Mouse (Mus musculus): Measurements from ENCODE around the gene Slc38a6. TPM values are rescaled to one million over a fixed set of nuclear protein-coding genes. Genes with fewer than 3 reads are reported as not detected.

Slc38a6 gene
- total and polyA plus RNA-seq, 3 experiments = 7.0 to 15.4 (median 10.2) TPM

GRCm38 (mm10) chr12:73383861-73384260 is 97.3 kb downstream of the Slc38a6 start:
- Histone ChIP-seq H3K36me3 (replicated peaks in 1 of 2; ENCODE audit: control insufficient read depth in 1 of 2, insufficient read depth in 1 of 2, low read length in 1 of 2) (no peaks in the 10 kb centered on the region), H3K27me3 (replicated peaks) (no peaks in the 10 kb centered on the region), H3K9me3 (replicated peaks; ENCODE audit: low read length) (peaks cover 3% of the 10 kb centered on the region), H3K4me1 (ENCODE audit: control insufficient read depth in 1 of 2, insufficient read depth in 2 of 2) (peaks cover 2 to 23% of the 10 kb centered on the region in 2 experiments; a peak in 3 of 4 replicates), H3K9ac (ENCODE audit: insufficient read depth, low read depth) (no peak overlapping the region), H3K27ac (ENCODE audit: insufficient read depth, low read depth) (no peak overlapping the region), H3K4me2 (ENCODE audit: insufficient read depth, low read depth, poor library complexity, severe bottlenecking) (no peak overlapping the region), H3K4me3 (replicated peaks in 1 of 3; ENCODE audit: low read depth in 2 of 3, low read length in 2 of 3, poor library complexity in 1 of 3) (no peak overlapping the region), H3K79me2 (replicated peaks; ENCODE audit: control insufficient read depth, extremely low read depth, insufficient read depth, poor library complexity, severe bottlenecking) (no peaks in the 10 kb centered on the region)
- dilution Hi-C loops (cut with MboI; ENCODE audit: extremely low pct_ligation_motif_present, extremely low pct_unique_long_range_greater_than_20kb, low sequenced_read_pairs) = no loop called here
- TF ChIP-seq ZC3H11A (IDR thresholded peaks at IDR 0.05; ENCODE audit: low read depth, low read length) (no peak), NRF1 (IDR thresholded peaks at IDR 0.05; ENCODE audit: low read depth, low read length) (no peak), POLR2A (IDR thresholded peaks at IDR 0.05; ENCODE audit: low read depth, low read length) (no peak), ZMIZ1 (IDR thresholded peaks at IDR 0.05; ENCODE audit: low read depth, low read length) (no peak), USF1 (IDR thresholded peaks at IDR 0.05; ENCODE audit: low read depth, low read length) (no peak)
- DNase-seq (ENCODE audit: extremely low read depth) = no peak
- in situ Hi-C loops (cut with MboI; ENCODE audit: low pct_ligation_motif_present, low pct_unique_long_range_greater_than_20kb, low sequenced_read_pairs) = no loop called here

- peaks cover 2 to 23% of the 10 kb centered on the region in 2 experiments; a peak in 3 of 4 replicates for H3K4me1 ChIP-seq (ENCODE audit: control insufficient read depth in 1 of 2, insufficient read depth in 2 of 2)
- no peaks in the 10 kb centered on the region for H3K79me2 ChIP-seq (replicated peaks; ENCODE audit: control insufficient read depth, extremely low read depth, insufficient read depth, poor library complexity, severe bottlenecking)
- no peak for DNase-seq (ENCODE audit: extremely low read depth)
- no peaks in the 10 kb centered on the region for H3K27me3 ChIP-seq (replicated peaks)
- no peak overlapping the region for H3K27ac ChIP-seq (ENCODE audit: insufficient read depth, low read depth)
- in situ Hi-C loops (cut with MboI; ENCODE audit: low pct_ligation_motif_present, low pct_unique_long_range_greater_than_20kb, low sequenced_read_pairs) (no loop called here), dilution Hi-C loops (cut with MboI; ENCODE audit: extremely low pct_ligation_motif_present, extremely low pct_unique_long_range_greater_than_20kb, low sequenced_read_pairs) (no loop called here)
- no peaks in the 10 kb centered on the region for H3K36me3 ChIP-seq (replicated peaks in 1 of 2; ENCODE audit: control insufficient read depth in 1 of 2, insufficient read depth in 1 of 2, low read length in 1 of 2)
- no peak overlapping the region for H3K4me2 ChIP-seq (ENCODE audit: insufficient read depth, low read depth, poor library complexity, severe bottlenecking)
- peaks cover 3% of the 10 kb centered on the region for H3K9me3 ChIP-seq (replicated peaks; ENCODE audit: low read length)
- no peak for TF ChIP-seq KAT2A (IDR thresholded peaks at IDR 0.05; ENCODE audit: insufficient replicate concordance, low read length)
- TF ChIP-seq UBTF (IDR thresholded peaks at IDR 0.05; ENCODE audit: low read depth, low read length) = no peak
- TF ChIP-seq ZC3H11A (IDR thresholded peaks at IDR 0.05; ENCODE audit: low read depth, low read length) = no peak
- TF ChIP-seq BHLHE40 (IDR thresholded peaks at IDR 0.05; ENCODE audit: low read depth, low read length) = no peak
- no peak for TF ChIP-seq CTCF (conservative IDR thresholded peaks at IDR 0.05 in 1 of 2, IDR thresholded peaks at IDR 0.05 in 1 of 2; ENCODE audit: low read depth in 2 of 2, low read length in 2 of 2)
- no peak for TF ChIP-seq CHD1 (IDR thresholded peaks at IDR 0.05; ENCODE audit: low read depth, low read length)
- TF ChIP-seq NELFE (IDR thresholded peaks at IDR 0.05; ENCODE audit: low read depth, low read length) = no peak
- no peak for TF ChIP-seq MYC (IDR thresholded peaks at IDR 0.05; ENCODE audit: low read depth, low read length)
- TF ChIP-seq POLR2A (IDR thresholded peaks at IDR 0.05; ENCODE audit: low read depth, low read length) = no peak
- no peak for TF ChIP-seq ZKSCAN1 (IDR thresholded peaks at IDR 0.05; ENCODE audit: borderline replicate concordance, low read depth, low read length)
- H3K9ac ChIP-seq (ENCODE audit: insufficient read depth, low read depth) = no peak overlapping the region
- no peak overlapping the region for H3K4me3 ChIP-seq (replicated peaks in 1 of 3; ENCODE audit: low read depth in 2 of 3, low read length in 2 of 3, poor library complexity in 1 of 3)
These were observed 98.2 kb downstream of the Slc38a6 start for GRCm38 (mm10) chr12:73384747-73385146.

DNA sequence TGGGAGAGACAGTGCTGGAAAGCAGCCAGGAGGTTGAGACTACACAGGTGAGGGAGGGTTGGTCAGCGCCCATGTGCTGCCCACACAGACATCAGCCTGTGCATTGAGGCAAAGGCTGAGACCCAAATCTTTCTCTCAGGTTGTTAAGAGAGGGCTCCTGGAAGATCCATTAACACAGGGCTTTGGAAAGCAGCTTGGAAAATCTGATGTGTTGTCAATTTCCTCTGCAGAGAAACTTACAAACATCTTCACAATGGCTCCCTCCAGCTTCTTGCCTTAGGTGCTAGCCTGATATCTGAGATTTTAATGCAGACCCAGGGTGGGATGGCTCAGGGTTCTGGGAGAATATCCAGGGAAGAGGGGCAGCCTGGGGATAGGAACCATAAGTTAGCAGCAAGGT is 105.9 kb downstream of the Slc38a6 start:
- TF ChIP-seq MAFK (IDR thresholded peaks at IDR 0.05; ENCODE audit: insufficient replicate concordance, low read length) = no peak
- no peak for TF ChIP-seq SIN3A (IDR thresholded peaks at IDR 0.05; ENCODE audit: low read length)
- TF ChIP-seq MXI1 (IDR thresholded peaks at IDR 0.05; ENCODE audit: low read depth, low read length) = no peak
- TF ChIP-seq USF2 (conservative IDR thresholded peaks at IDR 0.05; ENCODE audit: low read depth, low read length) = no peak
- TF ChIP-seq TCF12 (IDR thresholded peaks at IDR 0.05; ENCODE audit: low read depth, low read length) = no peak
- TF ChIP-seq ELF1 (IDR thresholded peaks at IDR 0.05; ENCODE audit: low read depth, low read length) = no peak
- in situ Hi-C loops (cut with MboI; ENCODE audit: low pct_ligation_motif_present, low pct_unique_long_range_greater_than_20kb, low sequenced_read_pairs) (no loop called here), dilution Hi-C loops (cut with MboI; ENCODE audit: extremely low pct_ligation_motif_present, extremely low pct_unique_long_range_greater_than_20kb, low sequenced_read_pairs) (no loop called here)
- Histone ChIP-seq H3K9ac (ENCODE audit: insufficient read depth, low read depth) (no peak overlapping the region), H3K9me3 (replicated peaks; ENCODE audit: low read length) (peaks cover 6% of the 10 kb centered on the region), H3K4me3 (replicated peaks in 1 of 3; ENCODE audit: low read depth in 2 of 3, low read length in 2 of 3, poor library complexity in 1 of 3) (no peak overlapping the region), H3K4me1 (ENCODE audit: control insufficient read depth in 1 of 2, insufficient read depth in 2 of 2) (no peaks in the 10 kb centered on the region), H3K27me3 (replicated peaks) (no peaks in the 10 kb centered on the region), H3K4me2 (ENCODE audit: insufficient read depth, low read depth, poor library complexity, severe bottlenecking) (no peak overlapping the region), H3K79me2 (replicated peaks; ENCODE audit: control insufficient read depth, extremely low read depth, insufficient read depth, poor library complexity, severe bottlenecking) (no peaks in the 10 kb centered on the region), H3K27ac (ENCODE audit: insufficient read depth, low read depth) (no peak overlapping the region), H3K36me3 (replicated peaks in 1 of 2; ENCODE audit: control insufficient read depth in 1 of 2, insufficient read depth in 1 of 2, low read length in 1 of 2) (no peaks in the 10 kb centered on the region)
- DNase-seq (ENCODE audit: extremely low read depth) = no peak
